13 mouse cellular contexts compared by ENCODE assay signal in the genomic region with DNA sequence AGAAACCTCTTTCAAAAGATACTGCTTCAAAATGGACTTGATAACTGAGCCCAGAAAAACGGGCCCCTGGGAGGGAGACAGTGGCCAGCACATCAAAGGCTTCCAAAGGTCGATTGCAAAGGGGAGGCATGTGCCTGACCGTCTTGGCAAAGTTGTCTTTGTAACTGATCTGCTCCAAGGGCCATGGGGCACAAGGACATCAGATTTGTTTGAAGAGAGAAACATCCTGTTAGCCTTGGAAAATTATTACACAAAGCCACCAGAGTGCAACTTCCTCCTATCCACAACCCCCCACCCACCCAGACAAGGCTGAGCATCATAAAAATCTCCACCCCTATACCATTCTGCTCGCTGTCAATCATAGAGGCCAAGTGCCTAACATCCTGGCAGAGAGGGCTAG.
DNase-seq lines count a peak whose midpoint lies in the region; ATAC-seq lines count a peak whose summit lies in the region.
"Had no signal": no experiment of that assay in that cellular context is flagged by ENCODE, and none has a peak within 500 bp of the region (broad histone marks: within the 10 kb centered on the region; RNA-seq: fewer than 3 reads in every experiment).

No protein-coding gene starts in this region.

- H3K9me3 ChIP-seq in intestine, embryonic 16.5 days (ENCODE audit: control insufficient read depth, low read length) = no peaks in the 10 kb centered on the region
- H3K9me3 ChIP-seq: heart, embryonic 10.5 days; hindbrain, embryonic 12.5 days had no signal

- H3K27ac ChIP-seq in intestine, embryonic 16.5 days (ENCODE audit: low read length) = no peak overlapping the region
- H3K27ac ChIP-seq: heart, embryonic 10.5 days; hindbrain, embryonic 12.5 days had no signal

- DNase-seq in adrenal gland, adult (ENCODE audit: inconsistent age in 2 of 2, low spot score in 1 of 2) = peak; percentile 89 to 95
- DNase-seq in adrenal gland, adult 18-20 months (ENCODE audit: low spot score in 2 of 2) = no peak
- DNase-seq in adrenal gland, postnatal 14 days = peak; percentile 85
- peak; percentile 39 for DNase-seq in kidney, postnatal 10 days
- no peak for DNase-seq in cerebellum, adult 11-12 months
- DNase-seq in layer of hippocampus, adult 18-20 months (ENCODE audit: low spot score in 2 of 2) = no peak
- no peak for DNase-seq in neural tube, embryonic 10.5 days (ENCODE audit: extremely low spot score, low spot score)
- DNase-seq: cerebellum, adult 18-20 months; lung, postnatal 10 days had no signal

- no peak overlapping the region for H3K9ac ChIP-seq in intestine, embryonic 16.5 days (ENCODE audit: low read depth, low read length)
- H3K9ac ChIP-seq: hindbrain, embryonic 12.5 days had no signal

- H3K4me1 ChIP-seq in intestine, embryonic 16.5 days (ENCODE audit: control insufficient read depth, insufficient read depth, low read length) = peaks cover 11% of the 10 kb centered on the region

- no peak overlapping the region for H3K4me3 ChIP-seq in intestine, embryonic 16.5 days (ENCODE audit: low read length)
- H3K4me3 ChIP-seq: heart, embryonic 10.5 days; hindbrain, embryonic 12.5 days had no signal

- H3K27me3 ChIP-seq in intestine, embryonic 16.5 days (replicated peaks; ENCODE audit: control insufficient read depth, insufficient read depth, low read length) = no peaks in the 10 kb centered on the region
- H3K27me3 ChIP-seq: hindbrain, embryonic 12.5 days had no signal

- no peaks in the 10 kb centered on the region for H3K36me3 ChIP-seq in intestine, embryonic 16.5 days (ENCODE audit: control insufficient read depth, insufficient read depth, low read length)
- H3K36me3 ChIP-seq: heart, embryonic 10.5 days; hindbrain, embryonic 12.5 days had no signal

- 32% methylated on average over 4 of the region's 4 CpGs for WGBS in intestine, embryonic 16.5 days

- no peak overlapping the region for H3K4me2 ChIP-seq in intestine, embryonic 16.5 days (ENCODE audit: low read depth, low read length)
- H3K4me2 ChIP-seq: hindbrain, embryonic 12.5 days; liver, embryonic 11.5 days had no signal

- ATAC-seq in intestine, embryonic 16.5 days = peak; percentile 61

Comparison
In these comparisons a context has a peak if more than half of its experiments do, and no peak if none do; other contexts are left out.
1. DNase-seq: peak in adrenal gland, adult (2 of 2), adrenal gland, postnatal 14 days (single experiment) and kidney, postnatal 10 days (single experiment); none in adrenal gland, adult 18-20 months (0 of 2), cerebellum, adult 11-12 months (single experiment), layer of hippocampus, adult 18-20 months (0 of 2) and neural tube, embryonic 10.5 days (single experiment).